Mouse (Mus musculus) heart, embryonic 12.5 days (tissue): ENCODE data around the gene Fat3. TPM values are rescaled to one million over a fixed set of nuclear protein-coding genes. Genes with fewer than 3 reads are reported as not detected.
A peak's percentile ranks its signal among the peaks of the same experiment; 100 is the strongest.

ENCODE experiments used
- ATAC-seq: fragments of 200-750 bp; cut with Nextera tagmentation; 2 replicates; pipeline ENCODE4 v1.8.0; 2017; ENCODE audit warnings: moderate TSS enrichment, moderate library complexity; ENCODE audit not compliant: insufficient number of reproducible peaks, low FRiP score
- H3K27ac ChIP-seq: fragments of 300-500 bp; sonication (generic); 2 replicates; pipeline ENCODE4 v1.5.1; 2016; ENCODE audit warnings: mild to moderate bottlenecking, moderate library complexity; ENCODE audit not compliant: poor library complexity, severe bottlenecking
- H3K27me3 ChIP-seq: fragments of 300-500 bp; sonication (generic); replicated peaks from 2 replicates; pipeline ENCODE4 v1.6.1; 2016; ENCODE audit warnings: mild to moderate bottlenecking, moderate library complexity
- H3K36me3 ChIP-seq: fragments of 300-500 bp; sonication (generic); 2 replicates; pipeline ENCODE4 v1.6.1; 2016; ENCODE audit warnings: mild to moderate bottlenecking, moderate library complexity
- H3K4me1 ChIP-seq: fragments of 300-500 bp; sonication (generic); replicated peaks from 2 replicates; pipeline ENCODE4 v1.6.1; 2016; ENCODE audit warnings: mild to moderate bottlenecking
- H3K4me2 ChIP-seq: fragments of 300-500 bp; sonication (generic); 2 replicates; pipeline ENCODE4 v1.6.1; 2016; ENCODE audit warnings: mild to moderate bottlenecking, moderate library complexity
- H3K4me3 ChIP-seq: fragments of 300-500 bp; sonication (generic); 2 replicates; pipeline ENCODE4 v1.5.1; 2016; ENCODE audit warnings: mild to moderate bottlenecking
- H3K9ac ChIP-seq: fragments of 300-500 bp; sonication (generic); 2 replicates; pipeline ENCODE4 v1.6.1; 2016; ENCODE audit warnings: mild to moderate bottlenecking, moderate library complexity
- H3K9me3 ChIP-seq: fragments of 300-500 bp; sonication (generic); replicated peaks from 2 replicates; pipeline ENCODE4 v1.6.1; 2016; ENCODE audit warnings: mild to moderate bottlenecking, moderate library complexity
- WGBS: fragments of 180-500 bp; shearing (Covaris S2); methylation state at CpG from one replicate; pipeline ENCODE4 v1.1.7; 2016; 5-methylcytosine and 5-hydroxymethylcytosine counted together
- polyA plus RNA-seq: library from polyadenylated mRNA; unstranded; fragments of >200 nt; fragmentation: Nextera tagmentation; extraction: Ambion mirVana; gene quantifications from 2 replicates; pipeline ENCODE4 v1.2.1, GENCODE M21; 2016

Gene Fat3
- polyA plus RNA-seq, 1 experiment from 2014 or later, result 1.5 TPM

- Histone ChIP-seq H3K27me3 (no peaks in the 10 kb centered on the region), H3K9ac (no peak overlapping the region), H3K4me3 (no peak overlapping the region), H3K27ac (no peak overlapping the region), H3K9me3 (no peaks in the 10 kb centered on the region), H3K36me3 (no peaks in the 10 kb centered on the region), H3K4me2 (no peak overlapping the region), H3K4me1 (0 out of 2 replicates have a peak, but pooled peaks cover 2% of the 10 kb centered on the region)
- ATAC-seq, result no peak
- WGBS, result 75% methylated on average over 5 of the region's 5 CpGs
Observed at GRCm38 (mm10) chr9:16121756-16122155, 379.3 kb downstream of the Fat3 start.

GRCm38 (mm10) chr9:16114821-16115485 is 386.1 kb downstream of the Fat3 start:
- no peak overlapping the region for H3K4me3 ChIP-seq
- 27% methylated on average over 7 of the region's 7 CpGs for WGBS

GRCm38 (mm10) chr9:16113936-16114642 is 387.0 kb downstream of the Fat3 start:
- no peaks in the 10 kb centered on the region for H3K27me3 ChIP-seq

More at GRCm38 (mm10) chr9:16114821-16115485, 386.1 kb downstream of the Fat3 start:
- no peaks in the 10 kb centered on the region for H3K9me3 ChIP-seq
- peaks cover 12% of the 10 kb centered on the region for H3K4me1 ChIP-seq
- 0 out of 2 replicates have a peak overlapping the region, but pooled peaks have one; percentile 3 for H3K4me2 ChIP-seq
- no peaks in the 10 kb centered on the region for H3K36me3 ChIP-seq
- peak; percentile 72; the same call in 1 of the 2 replicates for ATAC-seq
- H3K27ac ChIP-seq, result peak overlapping the region; percentile 1; the same call in 1 of the 2 replicates
- no peak overlapping the region for H3K9ac ChIP-seq
- H3K27me3 ChIP-seq, result no peaks in the 10 kb centered on the region

GRCm38 (mm10) chr9:16107900-16108299 is 393.2 kb downstream of the Fat3 start:
- Histone ChIP-seq H3K4me2 (no peak overlapping the region), H3K9ac (no peak overlapping the region), H3K4me3 (no peak overlapping the region), H3K9me3 (no peaks in the 10 kb centered on the region), H3K4me1 (no peaks in the 10 kb centered on the region), H3K27me3 (no peaks in the 10 kb centered on the region), H3K27ac (no peak overlapping the region), H3K36me3 (no peaks in the 10 kb centered on the region)
- no peak for ATAC-seq
- WGBS, result 60% methylated on average over 5 of the region's 5 CpGs

More at GRCm38 (mm10) chr9:16113936-16114642, 387.0 kb downstream of the Fat3 start:
- WGBS, result 68% methylated on average over 4 of the region's 4 CpGs
- ATAC-seq, result no peak
- H3K36me3 ChIP-seq, result no peaks in the 10 kb centered on the region
- H3K4me2 ChIP-seq, result no peak overlapping the region
- no peak overlapping the region for H3K9ac ChIP-seq
- no peak overlapping the region for H3K4me3 ChIP-seq
- no peaks in the 10 kb centered on the region for H3K9me3 ChIP-seq
- H3K27ac ChIP-seq, result no peak overlapping the region
- H3K4me1 ChIP-seq, result peaks cover 12% of the 10 kb centered on the region

GRCm38 (mm10) chr9:16107386-16107785 is 393.7 kb downstream of the Fat3 start:
- no peak overlapping the region for H3K27ac ChIP-seq
- 48% methylated on average over 5 of the region's 5 CpGs for WGBS
- H3K9me3 ChIP-seq, result no peaks in the 10 kb centered on the region
- H3K36me3 ChIP-seq, result no peaks in the 10 kb centered on the region
- H3K9ac ChIP-seq, result no peak overlapping the region
- no peak for ATAC-seq
- H3K4me1 ChIP-seq, result no peaks in the 10 kb centered on the region
- H3K27me3 ChIP-seq, result no peaks in the 10 kb centered on the region
- H3K4me3 ChIP-seq, result no peak overlapping the region
- H3K4me2 ChIP-seq, result no peak overlapping the region

GRCm38 (mm10) chr9:16098553-16098952 is 402.5 kb downstream of the Fat3 start:
- no peak for ATAC-seq
- no peaks in the 10 kb centered on the region for H3K36me3 ChIP-seq
- H3K4me1 ChIP-seq, result 0 out of 2 replicates have a peak, but pooled peaks cover 6% of the 10 kb centered on the region
- H3K27me3 ChIP-seq, result no peaks in the 10 kb centered on the region
- H3K4me3 ChIP-seq, result no peak overlapping the region
- H3K27ac ChIP-seq, result no peak overlapping the region
- H3K4me2 ChIP-seq, result no peak overlapping the region
- WGBS, result 60% methylated on average over 2 of the region's 2 CpGs
- H3K9me3 ChIP-seq, result no peaks in the 10 kb centered on the region
- no peak overlapping the region for H3K9ac ChIP-seq

GRCm38 (mm10) chr9:16093047-16093668 is 407.9 kb downstream of the Fat3 start:
- Histone ChIP-seq H3K4me3 (no peak overlapping the region), H3K36me3 (no peaks in the 10 kb centered on the region), H3K9me3 (no peaks in the 10 kb centered on the region), H3K9ac (no peak overlapping the region), H3K4me2 (no peak overlapping the region), H3K4me1 (no peaks in the 10 kb centered on the region), H3K27ac (no peak overlapping the region), H3K27me3 (no peaks in the 10 kb centered on the region)
- 75% methylated on average over 8 of the region's 8 CpGs for WGBS
- no peak for ATAC-seq

- Histone ChIP-seq H3K27ac (no peak overlapping the region), H3K27me3 (no peaks in the 10 kb centered on the region), H3K36me3 (no peaks in the 10 kb centered on the region), H3K4me3 (no peak overlapping the region), H3K4me2 (no peak overlapping the region), H3K9ac (no peak overlapping the region), H3K4me1 (no peaks in the 10 kb centered on the region), H3K9me3 (no peaks in the 10 kb centered on the region)
- 59% methylated on average over 5 of the region's 5 CpGs for WGBS
- no peak for ATAC-seq
Observed at GRCm38 (mm10) chr9:16092051-16092967, 408.8 kb downstream of the Fat3 start.

- H3K9ac ChIP-seq, result no peak overlapping the region
- no peaks in the 10 kb centered on the region for H3K27me3 ChIP-seq
- WGBS, result 61% methylated on average over 2 of the region's 2 CpGs
- no peak overlapping the region for H3K4me3 ChIP-seq
- no peak overlapping the region for H3K27ac ChIP-seq
- no peaks in the 10 kb centered on the region for H3K36me3 ChIP-seq
- H3K4me2 ChIP-seq, result no peak overlapping the region
- peaks cover 6% of the 10 kb centered on the region; the same call in 1 of the 2 replicates for H3K4me1 ChIP-seq
- H3K9me3 ChIP-seq, result no peaks in the 10 kb centered on the region
- ATAC-seq, result no peak
Observed at GRCm38 (mm10) chr9:16079292-16079691, 421.8 kb downstream of the Fat3 start.

- H3K4me2 ChIP-seq, result no peak overlapping the region
- H3K4me1 ChIP-seq, result peaks cover 6% of the 10 kb centered on the region; the same call in 1 of the 2 replicates
- no peak overlapping the region for H3K9ac ChIP-seq
- H3K36me3 ChIP-seq, result no peaks in the 10 kb centered on the region
- WGBS, result 72% methylated on average over 2 of the region's 2 CpGs
- H3K9me3 ChIP-seq, result no peaks in the 10 kb centered on the region
- no peaks in the 10 kb centered on the region for H3K27me3 ChIP-seq
- H3K4me3 ChIP-seq, result no peak overlapping the region
- ATAC-seq, result no peak
- no peak overlapping the region for H3K27ac ChIP-seq
Observed at GRCm38 (mm10) chr9:16074664-16075063, 426.4 kb downstream of the Fat3 start.
